Mouse (Mus musculus): Measurements from ENCODE around the gene Naa11.

DNA sequence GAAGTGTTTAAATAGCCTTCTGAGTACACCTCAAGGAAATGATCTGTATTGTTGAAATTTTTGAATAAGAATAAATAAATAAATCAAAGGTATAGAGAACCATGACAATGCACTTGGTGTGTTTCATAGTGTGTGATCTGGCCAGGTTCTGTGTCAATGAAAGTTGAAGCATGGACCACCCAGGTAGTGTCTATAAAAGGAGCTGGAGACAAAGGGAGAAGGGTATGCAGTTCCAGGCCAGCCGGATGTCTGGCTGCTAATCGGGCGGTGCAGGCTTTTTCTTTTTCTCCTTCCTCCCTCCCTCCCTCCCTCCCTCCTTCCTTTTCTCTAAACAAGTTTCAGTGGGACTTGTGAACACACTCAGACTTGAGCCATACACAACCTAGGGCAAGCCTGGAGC, 12.2 kb downstream of the Naa11 start:
- TF ChIP-seq CTCF (IDR thresholded peaks at IDR 0.05; ENCODE audit: low read depth) (no peak), EP300 (IDR thresholded peaks at IDR 0.05; ENCODE audit: low read depth) (no peak)

All from liver, embryonic 14.5 days (tissue).